Mouse (Mus musculus) liver, postnatal 0 days (tissue): ENCODE measurements around the gene Scgb1b20.
"Not testable (repeated sequence)": the region's sequence is repeated elsewhere in the genome, so short reads cannot be mapped to it uniquely, and the experiment has no call there.

Source experiments
- CTCF ChIP-seq: sonication (generic); IDR thresholded peaks from 2 replicates; pipeline ENCODE4 v1.5.1; 2016; ENCODE audit warnings: antibody characterized with exemption, low read depth
- EP300 ChIP-seq: IDR thresholded peaks from 2 replicates; pipeline ENCODE4 v1.6.1; 2016; ENCODE audit warnings: antibody characterized with exemption, low read depth, mild to moderate bottlenecking

DNA sequence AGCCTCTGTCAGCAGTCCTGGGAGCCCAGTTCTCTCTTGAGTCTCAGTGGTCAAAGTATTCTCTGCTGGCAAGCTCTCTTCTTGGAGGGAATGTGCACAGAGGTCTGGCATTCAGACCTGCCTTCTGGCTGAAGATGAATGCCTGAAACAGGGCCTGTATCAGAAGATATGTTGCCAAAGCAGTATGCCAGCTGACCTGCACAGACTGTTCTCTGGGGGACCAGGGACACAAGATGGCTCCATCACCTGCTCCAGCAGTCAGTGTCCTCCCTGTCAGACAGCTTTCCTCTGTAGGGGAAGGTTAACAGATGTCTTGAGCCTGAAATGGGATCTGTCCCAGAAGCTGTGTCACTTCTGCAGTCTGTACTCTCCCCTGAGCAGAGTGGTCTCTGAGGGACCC is 26.7 kb downstream of the Scgb1b20 start:
- TF ChIP-seq CTCF, EP300: not testable (repeated sequence)
